In genomic region chr1:141831444-141831843, GRCm38 (mm10) we compare ENCODE assay signal across 27 mouse cellular contexts.
DNase-seq lines count a peak whose midpoint lies in the region; ATAC-seq and TF ChIP-seq lines count a peak whose summit lies in the region.
"Had no signal": no experiment of that assay in that cellular context is flagged by ENCODE, and none has a peak within 500 bp of the region (broad histone marks: within the 10 kb centered on the region; RNA-seq: fewer than 3 reads in every experiment).

No protein-coding gene starts in this region.

- TF ChIP-seq CTCF in left cerebral cortex, adult 2 months (IDR thresholded peaks at IDR 0.05): no peak

- H3K4me3 ChIP-seq in left cerebral cortex, adult 2 months: no peak overlapping the region
- H3K4me3 ChIP-seq: embryonic facial prominence, embryonic 10.5 days; embryonic facial prominence, embryonic 13.5 days; erythroblast, embryonic 14.5 days; forebrain, embryonic 12.5 days; forebrain, embryonic 15.5 days; heart, adult 2 months; heart, embryonic 10.5 days; heart, embryonic 13.5 days had no signal

- ATAC-seq in frontal cortex, adult (ENCODE audit: low TSS enrichment): peak; percentile 100
- ATAC-seq: forebrain, embryonic 15.5 days had no signal

- DNase-seq in frontal cortex, postnatal 10 days (ENCODE audit: low spot score in 2 of 2): no peak
- DNase-seq in left cerebral cortex, adult 2 months (ENCODE audit: extremely low spot score in 1 of 2, low spot score in 2 of 2): no peak
- DNase-seq in left cerebral cortex, postnatal 36 days (ENCODE audit: low spot score in 2 of 2): no peak
- peak; percentile 4 for DNase-seq in CD4-positive helper T cell, adult 2 months (ENCODE audit: low read depth, low spot score)
- peak; percentile 69 for DNase-seq in telencephalon, adult 2 months (ENCODE audit: low read depth, low spot score)
- DNase-seq in spleen, postnatal 36 days (ENCODE audit: low spot score in 2 of 2): no peak
- DNase-seq: adrenal gland, adult 2 months; adrenal gland, postnatal 14 days; cerebellum, adult 11-12 months; cerebellum, adult 8-10 months; cerebellum, postnatal 10 days; cerebellum, postnatal 36 days; embryo, embryonic 11 days; gastrocnemius, postnatal 10 days; gastrocnemius, postnatal 36 days; heart, adult 2 months; heart, postnatal 14 days; heart, postnatal 4 days had no signal

- intact Hi-C loops in left cerebral cortex, adult 2 months (cut with DNase I): no loop called here
- intact Hi-C loops in left cerebral cortex, postnatal 36 days (cut with DNase I): no loop called here

- peak overlapping the region; percentile 44; the same call in 1 of the 2 replicates for H3K27ac ChIP-seq in left cerebral cortex, adult 2 months
- H3K27ac ChIP-seq: embryonic facial prominence, embryonic 10.5 days; embryonic facial prominence, embryonic 13.5 days; forebrain, embryonic 12.5 days; forebrain, embryonic 15.5 days; heart, adult 2 months; heart, embryonic 10.5 days; heart, embryonic 13.5 days; hindbrain, embryonic 14.5 days had no signal

Comparison
In these comparisons a context has a peak if more than half of its experiments do, and no peak if none do; other contexts are left out.
1. DNase-seq: peak in CD4-positive helper T cell, adult 2 months (single experiment) and telencephalon, adult 2 months (single experiment); none in frontal cortex, postnatal 10 days (0 of 2), left cerebral cortex, adult 2 months (0 of 2), left cerebral cortex, postnatal 36 days (0 of 2) and spleen, postnatal 36 days (0 of 2).